Mouse (Mus musculus): ENCODE measurements at regions not wholly inside any gene's neighbourhood (a gene's known extent, or its start where the extent isn't known, plus 50 kb on each side); places are given as distances from the start of the nearest gene placed in this dataset.

- WGBS: 69% methylated on average over 7 of the region's 7 CpGs
- no peak for TF ChIP-seq POLR2A (IDR thresholded peaks at IDR 0.05; ENCODE audit: control insufficient read depth, extremely low read depth, insufficient read depth, low read length, poor library complexity)
- no peak for TF ChIP-seq CTCF (IDR thresholded peaks at IDR 0.05; ENCODE audit: borderline replicate concordance, control insufficient read depth, extremely low read depth, insufficient read depth, low read length, poor library complexity)
- Histone ChIP-seq H3K4me1 (replicated peaks; ENCODE audit: control insufficient read depth, insufficient read depth, low read length) (no peaks in the 10 kb centered on the region; the same call in 1 of the 2 replicates), H3K27ac (ENCODE audit: control insufficient read depth, insufficient read depth, low read length) (no peak overlapping the region), H3K27me3 (ENCODE audit: control insufficient read depth, insufficient read depth, low read length) (no peaks in the 10 kb centered on the region), H3K4me3 (ENCODE audit: control insufficient read depth, insufficient read depth, low read length) (no peak overlapping the region), H3K36me3 (ENCODE audit: control insufficient read depth, insufficient read depth, low read length) (no peaks in the 10 kb centered on the region)
- no peak for DNase-seq
Observed at GRCm38 (mm10) chr16:50690818-50691217, 99.9 kb upstream of the Ccdc54 start.

- H3K4me3 ChIP-seq (ENCODE audit: control insufficient read depth, insufficient read depth, low read length): no peak overlapping the region
- no peak overlapping the region for H3K27ac ChIP-seq (ENCODE audit: control insufficient read depth, insufficient read depth, low read length)
- H3K27me3 ChIP-seq (ENCODE audit: control insufficient read depth, insufficient read depth, low read length): no peaks in the 10 kb centered on the region
- no peak for TF ChIP-seq POLR2A (IDR thresholded peaks at IDR 0.05; ENCODE audit: control insufficient read depth, extremely low read depth, insufficient read depth, low read length, poor library complexity)
- TF ChIP-seq CTCF (IDR thresholded peaks at IDR 0.05; ENCODE audit: borderline replicate concordance, control insufficient read depth, extremely low read depth, insufficient read depth, low read length, poor library complexity): no peak
- no peaks in the 10 kb centered on the region; the same call in 1 of the 2 replicates for H3K4me1 ChIP-seq (replicated peaks; ENCODE audit: control insufficient read depth, insufficient read depth, low read length)
- no peak for DNase-seq
- H3K36me3 ChIP-seq (ENCODE audit: control insufficient read depth, insufficient read depth, low read length): no peaks in the 10 kb centered on the region
- WGBS: 44% methylated on average over 10 of the region's 10 CpGs
Observed at GRCm38 (mm10) chr16:50689525-50689924, 98.6 kb upstream of the Ccdc54 start.

- Histone ChIP-seq H3K4me3 (ENCODE audit: control insufficient read depth, insufficient read depth, low read length) (no peak overlapping the region), H3K27ac (ENCODE audit: control insufficient read depth, insufficient read depth, low read length) (no peak overlapping the region), H3K36me3 (ENCODE audit: control insufficient read depth, insufficient read depth, low read length) (no peaks in the 10 kb centered on the region), H3K4me1 (replicated peaks; ENCODE audit: control insufficient read depth, insufficient read depth, low read length) (no peaks in the 10 kb centered on the region; the same call in 1 of the 2 replicates), H3K27me3 (ENCODE audit: control insufficient read depth, insufficient read depth, low read length) (no peaks in the 10 kb centered on the region)
- TF ChIP-seq POLR2A (IDR thresholded peaks at IDR 0.05; ENCODE audit: control insufficient read depth, extremely low read depth, insufficient read depth, low read length, poor library complexity) (no peak), CTCF (IDR thresholded peaks at IDR 0.05; ENCODE audit: borderline replicate concordance, control insufficient read depth, extremely low read depth, insufficient read depth, low read length, poor library complexity) (no peak)
- DNase-seq: no peak
- WGBS: 18% methylated on average over 11 of the region's 11 CpGs
Observed at GRCm38 (mm10) chr16:50688818-50689506, 98.0 kb upstream of the Ccdc54 start.

DNA sequence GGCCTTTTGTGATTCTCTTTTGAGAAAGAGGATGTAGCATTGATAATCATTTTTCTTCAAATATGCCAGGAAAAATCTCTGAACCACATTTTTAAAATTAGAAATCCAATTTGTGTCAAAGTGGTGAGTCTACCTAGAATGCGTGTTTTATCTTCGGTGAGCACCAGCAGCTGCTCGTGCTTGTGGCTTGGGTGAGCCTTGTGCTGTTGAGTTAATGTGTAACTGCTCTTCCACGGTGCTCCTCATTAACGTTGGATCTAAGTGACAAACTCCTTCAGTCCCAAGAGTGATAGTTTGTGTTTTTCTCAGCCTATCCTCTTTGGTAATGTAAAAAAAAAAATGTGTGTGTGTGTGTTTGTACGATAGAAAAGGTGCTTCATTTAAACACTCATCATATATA lies 88.7 kb upstream of the Ccdc54 start:
- TF ChIP-seq POLR2A (IDR thresholded peaks at IDR 0.05; ENCODE audit: control insufficient read depth, extremely low read depth, insufficient read depth, low read length, poor library complexity) (no peak), CTCF (IDR thresholded peaks at IDR 0.05; ENCODE audit: borderline replicate concordance, control insufficient read depth, extremely low read depth, insufficient read depth, low read length, poor library complexity) (no peak)
- DNase-seq: no peak
- Histone ChIP-seq H3K4me3 (ENCODE audit: control insufficient read depth, insufficient read depth, low read length) (no peak overlapping the region), H3K27ac (ENCODE audit: control insufficient read depth, insufficient read depth, low read length) (no peak overlapping the region), H3K4me1 (replicated peaks; ENCODE audit: control insufficient read depth, insufficient read depth, low read length) (no peaks in the 10 kb centered on the region), H3K27me3 (ENCODE audit: control insufficient read depth, insufficient read depth, low read length) (no peaks in the 10 kb centered on the region), H3K36me3 (ENCODE audit: control insufficient read depth, insufficient read depth, low read length) (no peaks in the 10 kb centered on the region)
- WGBS: 93% methylated on average over 6 of the region's 6 CpGs

DNA sequence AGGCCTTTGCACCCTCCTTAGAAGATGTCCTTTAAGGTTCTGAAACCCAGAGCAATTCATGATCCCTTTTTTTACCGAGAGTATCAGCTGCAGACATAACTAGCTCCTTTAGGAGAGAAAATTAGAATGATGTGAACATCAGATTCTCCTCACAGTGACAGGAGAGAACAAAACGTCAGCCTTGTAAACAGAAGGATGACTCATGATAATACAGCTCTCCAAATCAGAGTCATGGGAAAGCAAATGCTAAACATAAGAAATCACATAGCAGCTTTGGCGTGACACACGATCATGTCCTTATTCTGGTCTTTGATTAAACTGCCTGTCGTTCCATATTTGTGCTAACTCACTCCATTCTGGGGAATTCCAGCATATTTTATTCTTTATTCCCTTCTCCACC lies 82.4 kb upstream of the Ccdc54 start:
- WGBS: 88% methylated on average over 5 of the region's 5 CpGs
- Histone ChIP-seq H3K36me3 (ENCODE audit: control insufficient read depth, insufficient read depth, low read length) (no peaks in the 10 kb centered on the region), H3K4me1 (replicated peaks; ENCODE audit: control insufficient read depth, insufficient read depth, low read length) (no peaks in the 10 kb centered on the region), H3K27me3 (ENCODE audit: control insufficient read depth, insufficient read depth, low read length) (no peaks in the 10 kb centered on the region), H3K27ac (ENCODE audit: control insufficient read depth, insufficient read depth, low read length) (no peak overlapping the region), H3K4me3 (ENCODE audit: control insufficient read depth, insufficient read depth, low read length) (no peak overlapping the region)
- TF ChIP-seq POLR2A (IDR thresholded peaks at IDR 0.05; ENCODE audit: control insufficient read depth, extremely low read depth, insufficient read depth, low read length, poor library complexity) (no peak), CTCF (IDR thresholded peaks at IDR 0.05; ENCODE audit: borderline replicate concordance, control insufficient read depth, extremely low read depth, insufficient read depth, low read length, poor library complexity) (no peak)
- DNase-seq: no peak

GRCm38 (mm10) chr16:50672713-50673112 lies 81.8 kb upstream of the Ccdc54 start:
- no peaks in the 10 kb centered on the region for H3K4me1 ChIP-seq (replicated peaks; ENCODE audit: control insufficient read depth, insufficient read depth, low read length)
- no peak overlapping the region for H3K4me3 ChIP-seq (ENCODE audit: control insufficient read depth, insufficient read depth, low read length)
- TF ChIP-seq POLR2A (IDR thresholded peaks at IDR 0.05; ENCODE audit: control insufficient read depth, extremely low read depth, insufficient read depth, low read length, poor library complexity) (no peak), CTCF (IDR thresholded peaks at IDR 0.05; ENCODE audit: borderline replicate concordance, control insufficient read depth, extremely low read depth, insufficient read depth, low read length, poor library complexity) (no peak)
- H3K36me3 ChIP-seq (ENCODE audit: control insufficient read depth, insufficient read depth, low read length): no peaks in the 10 kb centered on the region
- H3K27me3 ChIP-seq (ENCODE audit: control insufficient read depth, insufficient read depth, low read length): no peaks in the 10 kb centered on the region
- no peak for DNase-seq
- H3K27ac ChIP-seq (ENCODE audit: control insufficient read depth, insufficient read depth, low read length): no peak overlapping the region
- 74% methylated on average over 5 of the region's 5 CpGs for WGBS

GRCm38 (mm10) chr16:50671170-50671569 lies 80.2 kb upstream of the Ccdc54 start:
- WGBS: 97% methylated on average over 5 of the region's 5 CpGs
- DNase-seq: no peak
- no peaks in the 10 kb centered on the region for H3K36me3 ChIP-seq (ENCODE audit: control insufficient read depth, insufficient read depth, low read length)
- H3K4me3 ChIP-seq (ENCODE audit: control insufficient read depth, insufficient read depth, low read length): no peak overlapping the region
- H3K4me1 ChIP-seq (replicated peaks; ENCODE audit: control insufficient read depth, insufficient read depth, low read length): no peaks in the 10 kb centered on the region
- no peak for TF ChIP-seq CTCF (IDR thresholded peaks at IDR 0.05; ENCODE audit: borderline replicate concordance, control insufficient read depth, extremely low read depth, insufficient read depth, low read length, poor library complexity)
- no peak overlapping the region for H3K27ac ChIP-seq (ENCODE audit: control insufficient read depth, insufficient read depth, low read length)
- no peaks in the 10 kb centered on the region for H3K27me3 ChIP-seq (ENCODE audit: control insufficient read depth, insufficient read depth, low read length)
